Mouse (Mus musculus) limb, embryonic 14.5 days (tissue): ENCODE measurements around the gene Tmem52. TPM values are rescaled to one million over a fixed set of nuclear protein-coding genes. Genes with fewer than 3 reads are reported as not detected.

Source experiments
- ATAC-seq: fragments of 200-750 bp; cut with Nextera tagmentation; 2 replicates; pipeline ENCODE4 v1.8.0; 2017; ENCODE audit warnings: low read depth, moderate number of reproducible peaks, moderate TSS enrichment; ENCODE audit not compliant: low FRiP score
- DNase-seq: peaks from one replicate; pipeline ENCODE4 v3.0.0-alpha.2; 2015; ENCODE audit warnings: low spot score
- H3K27ac ChIP-seq: fragments of 300-500 bp; sonication (generic); replicated peaks from 2 replicates; pipeline ENCODE4 v1.5.1; 2014; ENCODE audit warnings: low read depth, mild to moderate bottlenecking, low read length, moderate library complexity, mixed read lengths
- H3K27me3 ChIP-seq: fragments of 300-500 bp; sonication (generic); 2 replicates; pipeline ENCODE4 v1.6.1; 2014; ENCODE audit warnings: low read length, mixed read lengths; ENCODE audit not compliant: control insufficient read depth, insufficient read depth
- H3K36me3 ChIP-seq: fragments of 300-500 bp; sonication (generic); 2 replicates; pipeline ENCODE4 v1.6.1; 2014; ENCODE audit warnings: mild to moderate bottlenecking, low read length, moderate library complexity, mixed read lengths; ENCODE audit not compliant: control insufficient read depth, insufficient read depth
- H3K4me1 ChIP-seq: fragments of 300-500 bp; sonication (generic); 2 replicates; pipeline ENCODE4 v1.6.1; 2014; ENCODE audit warnings: antibody characterized with exemption, low read length, mixed read lengths; ENCODE audit not compliant: control insufficient read depth, insufficient read depth
- H3K4me2 ChIP-seq: fragments of 300-500 bp; sonication (generic); replicated peaks from 2 replicates; pipeline ENCODE4 v1.6.1; 2014; ENCODE audit warnings: low read depth, mild to moderate bottlenecking, low read length, moderate library complexity; ENCODE audit not compliant: severe bottlenecking
- H3K4me3 ChIP-seq: fragments of 300-500 bp; sonication (generic); replicated peaks from 2 replicates; pipeline ENCODE4 v1.5.1; 2014; ENCODE audit warnings: low read length
- H3K9ac ChIP-seq: fragments of 300-500 bp; sonication (generic); 2 replicates; pipeline ENCODE4 v1.6.1; 2014; ENCODE audit warnings: mild to moderate bottlenecking, low read depth, low read length, moderate library complexity; ENCODE audit not compliant: severe bottlenecking
- H3K9me3 ChIP-seq: fragments of 300-500 bp; sonication (generic); 2 replicates; pipeline ENCODE4 v1.6.1; 2016; ENCODE audit warnings: low read length; ENCODE audit not compliant: control insufficient read depth
- POLR2A ChIP-seq: fragments of 200-500 bp; IDR thresholded peaks from 2 replicates; pipeline ENCODE4 v1.8.0; 2012; ENCODE audit warnings: inconsistent platforms, mild to moderate bottlenecking, moderate library complexity, borderline replicate concordance; ENCODE audit not compliant: insufficient read depth, insufficient read length; ENCODE audit errors: extremely low read depth
- WGBS: fragments of 180-500 bp; shearing (Covaris S2); extraction: QIAGEN DNeasy Blood & Tissue Kit; methylation state at CpG from one replicate; pipeline ENCODE4 v1.1.7; 2014; 5-methylcytosine and 5-hydroxymethylcytosine counted together
- polyA plus RNA-seq, 2 experiments: library from polyadenylated mRNA; depleted of rRNA in 1 of 2; stranded (reverse) in 1 of 2; unstranded in 1 of 2; fragments of >200 nt; fragmentation: Nextera tagmentation in 1 of 2; extraction: Ambion mirVana in 1 of 2; gene quantifications; 2 replicates each; pipeline versions ENCODE4 v1.2.1 to v1.2.3; 2012 to 2014

Tmem52 gene
- polyA plus RNA-seq, 2 experiments: 0.50 TPM; not detected in 1

GRCm38 (mm10) chr4:155467237-155468010, 1.5 kb upstream of the Tmem52 start:
- Histone ChIP-seq H3K4me1 (0 out of 2 replicates have a peak, but pooled peaks cover 4% of the 10 kb centered on the region), H3K4me3 (no peak overlapping the region), H3K27ac (no peak overlapping the region), H3K27me3 (no peaks in the 10 kb centered on the region), H3K4me2 (no peak overlapping the region), H3K36me3 (no peaks in the 10 kb centered on the region), H3K9ac (no peak overlapping the region), H3K9me3 (no peaks in the 10 kb centered on the region)
- DNase-seq (no peak), ATAC-seq (no peak)
- 82% methylated on average over 13 of the region's 13 CpGs for WGBS
- TF ChIP-seq POLR2A: no peak

- ATAC-seq (no peak), DNase-seq (no peak)
- H3K4me3 ChIP-seq: no peak overlapping the region
- H3K4me2 ChIP-seq: no peak overlapping the region
- no peaks in the 10 kb centered on the region for H3K36me3 ChIP-seq
- no peak overlapping the region for H3K9ac ChIP-seq
- H3K27ac ChIP-seq: no peak overlapping the region
- no peaks in the 10 kb centered on the region for H3K9me3 ChIP-seq
- H3K4me1 ChIP-seq: 0 out of 2 replicates have a peak, but pooled peaks cover 4% of the 10 kb centered on the region
- no peaks in the 10 kb centered on the region for H3K27me3 ChIP-seq
- WGBS: 79% methylated on average over 18 of the region's 18 CpGs
- no peak for TF ChIP-seq POLR2A
These were observed 812 bp downstream of the Tmem52 start for GRCm38 (mm10) chr4:155469590-155470262.

GRCm38 (mm10) chr4:155470263-155470953, 1.5 kb downstream of the Tmem52 start:
- ATAC-seq: no peak
- no peak for DNase-seq
- Histone ChIP-seq H3K4me2 (no peak overlapping the region), H3K4me3 (no peak overlapping the region), H3K9ac (no peak overlapping the region), H3K4me1 (0 out of 2 replicates have a peak, but pooled peaks cover 4% of the 10 kb centered on the region), H3K36me3 (no peaks in the 10 kb centered on the region), H3K9me3 (no peaks in the 10 kb centered on the region), H3K27me3 (no peaks in the 10 kb centered on the region), H3K27ac (no peak overlapping the region)
- TF ChIP-seq POLR2A: no peak
- WGBS: 82% methylated on average over 16 of the region's 16 CpGs

- TF ChIP-seq POLR2A: no peak
- Histone ChIP-seq H3K27me3 (no peaks in the 10 kb centered on the region), H3K9me3 (no peaks in the 10 kb centered on the region), H3K36me3 (no peaks in the 10 kb centered on the region), H3K27ac (no peak overlapping the region), H3K4me2 (no peak overlapping the region), H3K9ac (no peak overlapping the region), H3K4me1 (0 out of 2 replicates have a peak, but pooled peaks cover 4% of the 10 kb centered on the region), H3K4me3 (no peak overlapping the region)
- no peak for ATAC-seq
- DNase-seq: no peak
- 88% methylated on average over 7 of the region's 7 CpGs for WGBS
These were observed 2.1 kb downstream of the Tmem52 start for GRCm38 (mm10) chr4:155470997-155471396.

GRCm38 (mm10) chr4:155471406-155471805, 2.5 kb downstream of the Tmem52 start:
- TF ChIP-seq POLR2A: no peak
- 0 out of 2 replicates have a peak, but pooled peaks cover 4% of the 10 kb centered on the region for H3K4me1 ChIP-seq
- no peak overlapping the region for H3K9ac ChIP-seq
- H3K4me2 ChIP-seq: no peak overlapping the region
- H3K9me3 ChIP-seq: no peaks in the 10 kb centered on the region
- H3K4me3 ChIP-seq: no peak overlapping the region
- no peak for DNase-seq
- no peaks in the 10 kb centered on the region for H3K27me3 ChIP-seq
- no peak overlapping the region for H3K27ac ChIP-seq
- no peaks in the 10 kb centered on the region for H3K36me3 ChIP-seq
- WGBS: 86% methylated on average over 7 of the region's 7 CpGs
- ATAC-seq: no peak
